ENCODE assay signal across 8 mouse cellular contexts in genomic region chr9:31029751-31030511, GRCm38 (mm10). TPM values are rescaled to one million over a fixed set of nuclear protein-coding genes. Genes with fewer than 3 reads are reported as not detected.
DNase-seq lines count a peak whose midpoint lies in the region; ATAC-seq and TF ChIP-seq lines count a peak whose summit lies in the region.

No protein-coding gene starts in this region.

- H3K27me3 ChIP-seq in C2C12 (ENCODE audit: control insufficient read depth, insufficient read depth, insufficient read length): peaks cover 4% of the 10 kb centered on the region
- peaks cover 5% of the 10 kb centered on the region; the same call in 1 of the 2 replicates for H3K27me3 ChIP-seq in erythroblast, embryonic 14.5 days (ENCODE audit: control insufficient read depth)
- H3K27me3 ChIP-seq in heart, embryonic 13.5 days (replicated peaks): no peaks in the 10 kb centered on the region
- H3K27me3 ChIP-seq in liver, embryonic 12.5 days (replicated peaks): 0 out of 2 replicates have a peak, but pooled peaks cover 5% of the 10 kb centered on the region
- H3K27me3 ChIP-seq in stomach, embryonic 15.5 days (replicated peaks): no peaks in the 10 kb centered on the region

- peaks cover 3% of the 10 kb centered on the region for H3K36me3 ChIP-seq in C2C12 (ENCODE audit: control insufficient read depth, insufficient read depth)
- H3K36me3 ChIP-seq in erythroblast, embryonic 14.5 days (ENCODE audit: control insufficient read depth): peaks cover 20% of the 10 kb centered on the region
- H3K36me3 ChIP-seq in heart, embryonic 13.5 days: peaks cover 10% of the 10 kb centered on the region
- peaks cover 8% of the 10 kb centered on the region for H3K36me3 ChIP-seq in liver, embryonic 12.5 days
- H3K36me3 ChIP-seq in stomach, embryonic 15.5 days: no peaks in the 10 kb centered on the region

- H3K9me3 ChIP-seq in erythroblast, embryonic 14.5 days (ENCODE audit: control insufficient read depth, low read length): no peaks in the 10 kb centered on the region
- H3K9me3 ChIP-seq in heart, embryonic 13.5 days: no peaks in the 10 kb centered on the region
- H3K9me3 ChIP-seq in liver, embryonic 12.5 days (replicated peaks): no peaks in the 10 kb centered on the region
- no peaks in the 10 kb centered on the region for H3K9me3 ChIP-seq in stomach, embryonic 15.5 days

- peak overlapping the region; percentile 82 for H3ac ChIP-seq in C2C12 (ENCODE audit: control insufficient read depth, insufficient read length, low read depth)

- peak overlapping the region; percentile 53 for H3K4me3 ChIP-seq in C2C12 (ENCODE audit: insufficient read depth, poor library complexity, severe bottlenecking)
- H3K4me3 ChIP-seq in erythroblast, embryonic 14.5 days (replicated peaks): peak overlapping the region; percentile 83
- peak overlapping the region; percentile 91 for H3K4me3 ChIP-seq in heart, embryonic 13.5 days
- H3K4me3 ChIP-seq in liver, embryonic 12.5 days: peak overlapping the region; percentile 88
- peak overlapping the region; percentile 74 for H3K4me3 ChIP-seq in stomach, embryonic 15.5 days (replicated peaks)

- H3K27ac ChIP-seq in heart, embryonic 13.5 days (replicated peaks): peak overlapping the region; percentile 99
- peak overlapping the region; percentile 98 for H3K27ac ChIP-seq in liver, embryonic 12.5 days
- H3K27ac ChIP-seq in stomach, embryonic 15.5 days: peak overlapping the region; percentile 98

- peak; percentile 93 for ATAC-seq in heart, embryonic 13.5 days (ENCODE audit: extremely low read depth, insufficient number of reproducible peaks, low FRiP score, low TSS enrichment)
- peak; percentile 92 for ATAC-seq in liver, embryonic 12.5 days
- ATAC-seq in stomach, embryonic 15.5 days (ENCODE audit: insufficient read depth, low FRiP score, low read depth): peak; percentile 94

- under 1% methylated on average over 54 of the region's 57 CpGs for WGBS in heart, embryonic 13.5 days
- WGBS in liver, embryonic 12.5 days (ENCODE audit: insufficient replicate concordance): under 1% methylated on average over 52 of the region's 57 CpGs
- WGBS in stomach, embryonic 15.5 days: under 1% methylated on average over 51 of the region's 57 CpGs

- H3K79me3 ChIP-seq in C2C12 (ENCODE audit: low read depth): peaks cover 11% of the 10 kb centered on the region

- H3K9ac ChIP-seq in heart, embryonic 13.5 days: peak overlapping the region; percentile 98
- H3K9ac ChIP-seq in liver, embryonic 12.5 days: peak overlapping the region; percentile 95
- peak overlapping the region; percentile 95 for H3K9ac ChIP-seq in stomach, embryonic 15.5 days

- no peak for TF ChIP-seq CTCF in C2C12 (IDR thresholded peaks at IDR 0.05; ENCODE audit: control insufficient read depth, insufficient read depth, insufficient read length)
- TF ChIP-seq CTCF in brain, embryonic 14.5 days (IDR thresholded peaks at IDR 0.05; ENCODE audit: borderline replicate concordance, extremely low read depth, insufficient read depth, insufficient read length): no peak

- peak; percentile 97 for TF ChIP-seq POLR2A in brain, embryonic 14.5 days (IDR thresholded peaks at IDR 0.05; ENCODE audit: borderline replicate concordance, extremely low read depth, insufficient read depth, insufficient read length, poor library complexity, severe bottlenecking)

- H3K79me2 ChIP-seq in C2C12 (ENCODE audit: control insufficient read depth, insufficient read depth): peaks cover 37% of the 10 kb centered on the region

- H3K4me2 ChIP-seq in heart, embryonic 13.5 days: peak overlapping the region; percentile 94
- H3K4me2 ChIP-seq in liver, embryonic 12.5 days: peak overlapping the region; percentile 93
- peak overlapping the region; percentile 89 for H3K4me2 ChIP-seq in stomach, embryonic 15.5 days

- H3K4me1 ChIP-seq in erythroblast, embryonic 14.5 days (ENCODE audit: control insufficient read depth): peaks cover 25% of the 10 kb centered on the region
- H3K4me1 ChIP-seq in heart, embryonic 13.5 days: peaks cover 16% of the 10 kb centered on the region
- peaks cover 21% of the 10 kb centered on the region for H3K4me1 ChIP-seq in liver, embryonic 12.5 days
- peaks cover 4% of the 10 kb centered on the region; the same call in 1 of the 2 replicates for H3K4me1 ChIP-seq in stomach, embryonic 15.5 days

- DNase-seq in brain, embryonic 14.5 days (ENCODE audit: low read depth): peak; percentile 98
- peak; percentile 98 for DNase-seq in kidney, postnatal 10 days
- peak; percentile 93 to 95 for DNase-seq in natural killer cell, adult 2 months (ENCODE audit: low spot score in 2 of 2)

TF ChIP-seq in C2C12, 6 proteins besides CTCF, POLR2A, EP300 and RAD21:
- peak; percentile 72 for TF ChIP-seq MAX (IDR thresholded peaks at IDR 0.05)
- peak; percentile 93 for TF ChIP-seq CEBPB (IDR thresholded peaks at IDR 0.05; ENCODE audit: low read depth)
- TF ChIP-seq MYOD1 (IDR thresholded peaks at IDR 0.05; ENCODE audit: control insufficient read depth, insufficient read length, low read depth): no peak

RNA-seq across cellular contexts. Expression of gene Zbtb44, which starts 0.5 kb away (rescaled TPM):
- 4.0 TPM for polyA plus RNA-seq in C2C12 (2012; fragmentation: generic; extraction: Trizol)
- 6.1 and 8.5 TPM in 2 replicates for polyA plus RNA-seq in brain, embryonic 14.5 days (2012; rRNA removed)
- 0.62 and 0.66 TPM in 2 replicates for polyA plus RNA-seq in erythroblast, embryonic 14.5 days (2012)
- 5.3 and 6.7 TPM in 2 replicates for polyA plus RNA-seq in heart, embryonic 13.5 days (2015; fragmentation: Nextera tagmentation; extraction: Ambion mirVana)
- polyA plus RNA-seq in liver, embryonic 12.5 days (2016; fragmentation: Nextera tagmentation; extraction: Ambion mirVana): 10.2 and 10.4 TPM in 2 replicates
- polyA plus RNA-seq in stomach, embryonic 15.5 days (2015; fragmentation: Nextera tagmentation; extraction: Ambion mirVana): 8.9 and 9.8 TPM in 2 replicates

Comparison
In these comparisons a context has a peak if more than half of its experiments do, and no peak if none do; other contexts are left out.
1. Peak in every context shown above with its lines: DNase-seq, ATAC-seq, H3K4me3 ChIP-seq and H3K27ac ChIP-seq.